Mouse (Mus musculus) embryo, embryonic 10.5 days (tissue): Measurements from ENCODE around the gene Sel1l3.

ENCODE experiments used
- DNase-seq: peaks from one replicate; pipeline ENCODE4 v3.0.0-alpha.2; 2015; ENCODE audit warnings: low spot score

Gene Sel1l3

DNA sequence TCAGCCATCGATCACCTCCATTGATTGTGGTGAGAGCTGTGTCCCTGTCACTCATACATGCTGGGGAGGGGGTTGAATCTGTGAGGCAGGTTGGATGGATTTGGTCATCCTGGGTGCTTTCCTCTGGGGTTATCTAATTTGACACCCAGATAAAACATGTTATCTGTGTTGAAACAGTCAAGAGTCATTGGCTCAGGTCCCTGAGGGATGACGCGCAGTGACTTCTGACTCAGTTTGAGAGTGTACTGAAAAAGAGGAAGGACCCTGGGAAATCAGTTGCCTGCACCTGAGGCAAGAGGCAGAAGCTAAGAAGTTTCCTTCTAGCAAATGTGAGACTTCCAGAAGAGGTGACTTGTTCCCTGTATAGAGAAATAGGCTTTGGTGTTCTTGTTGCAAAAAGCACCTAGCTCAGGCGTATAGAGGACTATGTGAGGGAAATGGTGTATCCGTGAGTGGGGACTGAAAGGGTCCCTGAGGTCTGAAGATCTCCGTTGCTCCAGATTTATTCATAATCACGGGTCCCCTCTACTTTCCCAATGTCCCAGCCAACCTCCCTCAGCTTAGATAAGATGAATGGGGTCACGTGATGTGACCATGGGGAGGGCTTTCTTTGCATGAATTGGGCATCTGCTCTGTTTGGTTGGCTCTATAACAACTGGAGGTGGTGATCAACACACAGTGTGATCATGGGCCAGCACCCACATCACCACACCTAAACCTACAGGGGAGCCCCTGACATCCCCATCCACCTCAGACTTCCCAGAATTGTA, 73.4 kb downstream of the Sel1l3 start:
- no peak for DNase-seq

DNA sequence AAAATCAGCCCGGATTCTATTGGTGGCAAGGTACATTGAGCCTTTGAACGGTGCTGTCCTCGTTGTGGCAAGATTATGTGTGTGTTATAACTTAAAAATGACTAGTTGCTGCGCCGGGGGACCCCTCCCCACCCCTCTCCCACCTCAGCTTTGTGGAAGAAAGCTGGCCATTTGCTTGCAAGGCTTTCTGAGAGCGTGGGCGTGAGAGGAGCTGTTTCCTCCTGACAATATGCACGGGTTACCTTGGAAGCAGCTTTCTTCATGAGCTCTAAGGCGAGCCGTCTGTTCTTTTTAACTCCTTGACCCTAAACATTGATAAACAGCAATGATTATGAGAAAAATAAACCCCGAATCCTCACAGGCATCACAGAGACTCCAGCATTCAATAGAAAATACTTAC, 74.2 kb downstream of the Sel1l3 start:
- no peak for DNase-seq

GRCm38 (mm10) chr5:53139140-53139539, 74.6 kb downstream of the Sel1l3 start:
- DNase-seq: no peak

DNA sequence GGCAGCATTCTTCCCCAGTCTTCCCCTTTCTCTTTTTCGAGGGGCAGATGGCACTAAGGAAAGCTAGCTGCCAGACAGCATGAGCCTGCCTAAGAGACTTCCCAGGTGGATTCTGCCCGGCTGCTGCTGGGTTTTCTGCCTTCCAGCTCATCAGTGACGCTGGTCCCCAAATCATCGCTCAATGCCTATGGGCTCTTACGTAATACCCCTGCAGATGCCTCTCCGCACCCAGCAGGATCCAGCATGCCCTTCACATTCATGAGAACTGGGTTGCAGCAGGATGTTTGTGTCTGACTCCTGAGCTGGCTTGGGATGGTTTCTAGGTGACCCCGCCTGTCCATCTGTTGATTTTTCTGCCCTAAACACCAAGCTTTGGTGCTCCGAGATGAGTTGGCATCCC, 75.7 kb downstream of the Sel1l3 start:
- DNase-seq: no peak

- no peak for DNase-seq
Measured at GRCm38 (mm10) chr5:53135984-53136383, 77.7 kb downstream of the Sel1l3 start.

DNA sequence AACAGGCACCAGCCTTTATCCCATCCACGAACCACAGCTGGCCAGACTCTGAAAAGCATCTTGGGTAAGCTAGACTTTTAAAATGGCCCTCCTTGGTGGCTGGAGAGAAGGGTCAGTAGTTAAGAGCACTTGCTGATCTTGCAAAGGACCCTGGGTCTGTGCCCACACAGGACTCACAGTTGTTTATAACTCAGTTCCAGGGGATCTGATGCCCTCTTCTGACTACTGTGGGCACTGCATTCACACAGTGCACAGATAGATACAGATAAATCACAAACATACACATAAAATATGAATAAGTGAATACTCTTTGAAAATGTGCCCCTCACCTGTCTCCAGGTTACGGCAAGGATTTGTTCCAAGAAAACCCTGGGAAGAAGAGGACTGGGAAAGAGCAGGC, 79.7 kb downstream of the Sel1l3 start:
- DNase-seq: no peak

GRCm38 (mm10) chr5:53124701-53125100, 89.0 kb downstream of the Sel1l3 start:
- DNase-seq: no peak

DNA sequence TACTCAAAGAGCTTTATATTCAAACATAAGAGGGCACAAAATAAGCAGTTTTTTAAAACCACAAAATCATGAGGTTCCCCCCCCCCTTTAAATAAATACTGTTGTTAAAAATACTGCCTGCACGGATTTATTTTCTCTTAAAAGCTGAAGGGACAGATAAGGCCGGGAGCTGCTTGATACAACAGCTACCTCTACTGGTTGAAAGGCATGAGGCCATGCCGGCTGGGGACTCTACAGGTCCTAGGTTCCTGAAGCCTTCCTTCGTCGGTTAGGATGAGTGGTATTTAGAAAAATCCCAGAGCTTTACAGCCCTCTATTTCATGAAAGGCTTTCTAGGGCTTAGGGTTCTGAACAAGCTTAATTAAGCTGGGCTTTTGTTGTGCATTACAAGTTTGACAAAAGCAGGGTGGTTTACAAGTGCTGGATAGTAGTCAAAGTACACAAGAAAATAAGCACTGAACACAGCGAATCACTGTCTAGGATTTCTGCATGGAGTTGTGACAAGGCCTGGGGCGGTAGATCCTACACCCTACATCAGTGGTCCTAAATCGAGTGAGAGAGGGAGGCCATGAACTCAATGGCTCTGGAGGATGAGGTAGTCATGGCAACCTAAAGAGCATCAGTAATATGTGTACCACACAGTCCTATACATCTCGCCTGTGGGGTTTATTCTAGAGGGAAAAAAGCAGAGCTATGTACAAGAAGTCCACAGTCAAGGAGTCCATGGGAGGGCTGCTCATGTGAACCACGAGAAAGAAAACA, 90.0 kb downstream of the Sel1l3 start:
- peak; percentile 73 for DNase-seq

DNA sequence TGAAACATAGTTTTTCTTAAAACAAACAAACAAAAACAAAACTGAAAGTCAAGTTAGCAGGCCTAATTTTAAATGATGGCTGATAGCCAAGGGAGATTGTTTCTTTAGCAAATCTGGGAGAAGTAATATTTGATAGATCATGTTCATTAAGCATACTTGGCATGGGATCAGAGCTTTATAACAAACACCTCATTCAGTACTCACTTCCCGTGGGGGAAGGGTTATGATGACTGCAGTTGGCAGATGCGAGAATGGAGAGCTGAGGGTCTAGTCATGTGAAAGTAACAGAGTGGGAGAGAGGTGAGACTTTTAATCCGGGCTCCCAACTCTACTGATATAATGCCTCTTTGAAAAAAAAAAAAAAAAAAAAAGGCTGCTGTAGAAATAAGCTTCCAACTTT, 94.0 kb downstream of the Sel1l3 start:
- no peak for DNase-seq

DNA sequence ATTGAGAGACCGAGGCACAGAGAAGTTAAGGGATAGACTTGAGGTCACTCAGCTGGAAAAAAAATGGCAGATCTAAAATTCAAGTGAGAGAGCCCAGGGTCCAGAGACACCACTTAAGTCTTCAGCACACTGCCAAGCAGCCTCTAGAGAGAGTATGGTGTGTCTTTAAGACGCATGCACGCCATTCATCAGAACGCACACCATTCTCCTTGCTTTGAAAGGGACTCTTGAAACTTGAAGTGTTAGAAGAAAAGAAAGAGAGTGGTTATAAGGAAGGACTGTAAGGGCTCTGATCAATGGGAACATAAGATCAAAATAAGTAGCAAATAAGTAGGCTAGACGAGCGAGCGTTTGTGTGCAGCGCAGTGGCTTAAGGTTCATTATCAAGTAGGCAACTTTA, 95.5 kb downstream of the Sel1l3 start:
- no peak for DNase-seq

- DNase-seq: no peak
Measured at GRCm38 (mm10) chr5:53114616-53115267, 99.0 kb downstream of the Sel1l3 start.

DNA sequence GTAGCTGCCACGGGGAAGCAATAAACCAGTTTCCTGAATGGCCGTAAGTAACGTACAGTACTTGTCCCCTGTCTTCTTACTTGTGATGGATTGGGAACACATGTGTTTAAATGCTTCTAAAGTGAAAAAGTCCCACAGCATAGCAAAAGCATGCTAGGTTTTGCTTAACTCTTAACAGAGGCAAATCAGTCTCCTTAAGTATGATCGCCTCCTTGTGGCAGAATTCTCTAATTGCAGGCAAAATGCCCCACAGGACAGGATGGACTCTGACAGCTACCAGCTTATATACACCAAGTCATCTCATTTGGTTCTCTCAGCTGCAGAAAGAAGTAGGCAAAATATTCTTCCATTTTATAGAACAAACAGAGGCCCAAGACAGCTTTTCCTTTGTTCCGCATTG, 100.8 kb downstream of the Sel1l3 start:
- no peak for DNase-seq

- DNase-seq: no peak
Measured at GRCm38 (mm10) chr5:53111036-53111435, 102.7 kb downstream of the Sel1l3 start.

GRCm38 (mm10) chr5:53110225-53110624, 103.5 kb downstream of the Sel1l3 start:
- DNase-seq: no peak

- DNase-seq: no peak
Measured at GRCm38 (mm10) chr5:53108668-53109067, 105.1 kb downstream of the Sel1l3 start.

DNA sequence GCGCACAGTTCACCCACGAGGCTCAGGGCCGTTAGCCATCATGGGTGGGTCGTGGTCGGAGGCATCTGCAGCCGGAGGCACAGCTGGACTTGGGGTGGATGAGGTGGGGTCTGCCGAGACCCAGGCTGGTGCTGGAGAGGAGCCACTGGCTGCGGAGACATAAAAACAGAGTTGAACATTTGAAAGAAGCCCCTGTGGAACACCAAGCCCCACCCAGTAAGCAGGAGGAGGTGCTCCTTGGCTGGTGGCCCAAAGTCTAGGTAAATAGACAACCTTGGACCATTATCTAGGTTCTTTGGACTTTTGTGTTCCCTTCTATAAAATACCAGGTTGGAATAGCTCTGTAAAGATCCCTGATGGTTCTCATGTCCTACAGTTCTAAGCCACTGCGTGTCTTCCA, 105.7 kb downstream of the Sel1l3 start:
- no peak for DNase-seq

- no peak for DNase-seq
Measured at GRCm38 (mm10) chr5:53106731-53107130, 107.0 kb downstream of the Sel1l3 start.

GRCm38 (mm10) chr5:53106125-53106524, 107.6 kb downstream of the Sel1l3 start:
- no peak for DNase-seq

GRCm38 (mm10) chr5:53105716-53106115, 108.0 kb downstream of the Sel1l3 start:
- DNase-seq: no peak

DNA sequence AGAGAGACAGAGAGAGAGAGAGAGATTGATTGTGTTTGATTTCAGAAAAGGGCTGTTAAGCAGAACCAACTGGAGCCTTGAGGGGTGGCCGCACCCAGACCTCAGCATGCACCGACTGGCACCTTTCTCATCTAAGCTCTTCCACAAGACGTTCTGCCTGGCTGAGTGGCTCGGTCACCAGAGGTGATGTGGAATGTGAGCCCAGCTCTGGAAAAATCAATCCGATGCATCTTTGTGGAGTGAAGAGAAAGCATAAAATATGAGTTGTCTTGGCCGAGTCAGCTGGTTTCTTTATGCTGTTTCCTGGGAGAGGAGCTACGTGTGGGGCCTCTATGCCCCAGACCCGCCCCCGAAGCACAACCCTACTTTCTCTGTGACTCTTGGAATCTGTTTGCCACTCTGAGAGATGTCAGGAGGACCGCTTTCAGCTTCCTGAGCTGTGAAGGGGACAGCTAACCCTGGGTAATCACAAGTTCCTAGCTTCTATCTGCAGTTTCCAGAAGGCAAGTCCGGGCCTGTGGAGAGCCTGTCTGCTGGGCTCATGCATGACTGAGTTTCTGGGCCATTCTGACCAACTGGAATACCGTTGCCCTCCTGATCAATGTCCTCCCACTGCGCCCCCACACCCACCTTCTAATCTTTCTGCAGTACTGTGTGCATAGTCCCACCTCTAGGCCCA, 109.4 kb downstream of the Sel1l3 start:
- DNase-seq: no peak

DNA sequence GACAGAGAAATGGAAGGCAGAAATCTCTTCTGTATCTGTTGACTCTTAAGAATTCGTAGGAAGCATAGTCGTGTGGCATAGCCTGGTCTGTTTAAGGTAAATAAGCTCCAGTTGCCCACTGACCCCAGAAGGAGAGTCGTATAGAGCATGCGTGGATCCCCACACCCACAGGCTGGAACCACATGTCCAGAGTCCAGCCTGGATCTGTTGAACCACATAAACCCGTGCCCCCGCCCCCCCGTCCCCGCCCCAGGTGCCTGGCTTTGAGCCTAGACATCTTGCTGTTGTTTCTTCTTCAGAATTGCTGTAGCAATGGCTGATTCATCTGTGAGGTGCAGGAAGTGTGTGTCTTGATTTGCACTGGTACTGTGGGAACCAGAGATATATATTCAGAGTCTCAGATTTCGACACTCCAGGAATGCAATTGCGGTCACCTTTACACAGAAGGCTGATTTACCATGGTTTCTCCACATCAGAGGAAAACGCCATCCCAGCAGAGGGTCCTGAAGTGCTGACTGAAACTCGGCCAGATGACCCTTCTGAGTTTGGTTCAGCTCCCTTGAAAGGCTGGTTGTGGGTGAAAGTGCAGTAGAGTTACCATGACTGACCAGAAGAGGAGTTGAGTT, 111.8 kb downstream of the Sel1l3 start:
- DNase-seq: no peak

- DNase-seq: no peak
Measured at GRCm38 (mm10) chr5:53091331-53091730, 122.4 kb downstream of the Sel1l3 start.
